Mouse (Mus musculus): ENCODE data around the gene Rab35.

- TF ChIP-seq ZC3H11A (IDR thresholded peaks at IDR 0.05; ENCODE audit: low read depth, low read length) (no peak), MAX (IDR thresholded peaks at IDR 0.05; ENCODE audit: low read length) (no peak), KAT2A (IDR thresholded peaks at IDR 0.05; ENCODE audit: insufficient replicate concordance, low read length) (no peak), MYC (IDR thresholded peaks at IDR 0.05; ENCODE audit: low read depth, low read length) (no peak), JUND (conservative IDR thresholded peaks at IDR 0.05; ENCODE audit: low read depth, low read length) (no peak), SIN3A (IDR thresholded peaks at IDR 0.05; ENCODE audit: low read length) (no peak), POLR2A (IDR thresholded peaks at IDR 0.05; ENCODE audit: low read depth, low read length) (no peak)
Measured at GRCm38 (mm10) chr5:115669974-115670373, 38.3 kb downstream of the Rab35 start.

Measured in CH12.LX (cell line).